Mouse (Mus musculus): ENCODE results near the gene Lrrc4c. TPM values are rescaled to one million over a fixed set of nuclear protein-coding genes. Genes with fewer than 3 reads are reported as not detected.

Gene Lrrc4c
- total and polyA plus RNA-seq, 2 experiments from 2014 or later, result 51.8 to 66.4 TPM

- no peaks in the 10 kb centered on the region for H3K27me3 ChIP-seq (ENCODE audit: insufficient read depth, low read length)
- H3K4me3 ChIP-seq (ENCODE audit: low read depth, low read length), result peak overlapping the region; percentile 29
- TF ChIP-seq CTCF (IDR thresholded peaks at IDR 0.05), result no peak
- WGBS, result 25% methylated on average over 10 of the region's 10 CpGs
- peak overlapping the region; percentile 55 for H3K27ac ChIP-seq (ENCODE audit: low read depth, low read length)
- 0 out of 2 replicates have a peak, but pooled peaks cover 11% of the 10 kb centered on the region for H3K4me1 ChIP-seq (ENCODE audit: insufficient read depth, low read length)
- peak overlapping the region; percentile 53 for H3K4me2 ChIP-seq (ENCODE audit: low read depth, low read length, poor library complexity, severe bottlenecking)
- ATAC-seq (ENCODE audit: low FRiP score) (peak; percentile 79), DNase-seq (ENCODE audit: low spot score) (peak; percentile 70)
- no peaks in the 10 kb centered on the region for H3K9me3 ChIP-seq (ENCODE audit: low read length)
- H3K36me3 ChIP-seq (ENCODE audit: insufficient read depth, low read length), result no peaks in the 10 kb centered on the region
- H3K9ac ChIP-seq (replicated peaks; ENCODE audit: low read length, poor library complexity, severe bottlenecking), result no peak overlapping the region; the same call in 1 of the 2 replicates
Measured at GRCm38 (mm10) chr2:97478175-97478924, 1160.4 kb downstream of the Lrrc4c start.

- H3K4me3 ChIP-seq (ENCODE audit: low read depth, low read length), result peak overlapping the region; percentile 29
- no peak overlapping the region for H3K9ac ChIP-seq (replicated peaks; ENCODE audit: low read length, poor library complexity, severe bottlenecking)
- peak overlapping the region; percentile 55 for H3K27ac ChIP-seq (ENCODE audit: low read depth, low read length)
- 33% methylated on average over 4 of the region's 4 CpGs for WGBS
- DNase-seq (ENCODE audit: low spot score), result peak; percentile 75
- 0 out of 2 replicates have a peak, but pooled peaks cover 11% of the 10 kb centered on the region for H3K4me1 ChIP-seq (ENCODE audit: insufficient read depth, low read length)
- peak overlapping the region; percentile 53 for H3K4me2 ChIP-seq (ENCODE audit: low read depth, low read length, poor library complexity, severe bottlenecking)
- no peaks in the 10 kb centered on the region for H3K27me3 ChIP-seq (ENCODE audit: insufficient read depth, low read length)
- TF ChIP-seq CTCF (IDR thresholded peaks at IDR 0.05), result no peak
- ATAC-seq (ENCODE audit: low FRiP score), result peak; percentile 63
- H3K9me3 ChIP-seq (ENCODE audit: low read length), result no peaks in the 10 kb centered on the region
- no peaks in the 10 kb centered on the region for H3K36me3 ChIP-seq (ENCODE audit: insufficient read depth, low read length)
Measured at GRCm38 (mm10) chr2:97478925-97479298, 1160.9 kb downstream of the Lrrc4c start.

DNA sequence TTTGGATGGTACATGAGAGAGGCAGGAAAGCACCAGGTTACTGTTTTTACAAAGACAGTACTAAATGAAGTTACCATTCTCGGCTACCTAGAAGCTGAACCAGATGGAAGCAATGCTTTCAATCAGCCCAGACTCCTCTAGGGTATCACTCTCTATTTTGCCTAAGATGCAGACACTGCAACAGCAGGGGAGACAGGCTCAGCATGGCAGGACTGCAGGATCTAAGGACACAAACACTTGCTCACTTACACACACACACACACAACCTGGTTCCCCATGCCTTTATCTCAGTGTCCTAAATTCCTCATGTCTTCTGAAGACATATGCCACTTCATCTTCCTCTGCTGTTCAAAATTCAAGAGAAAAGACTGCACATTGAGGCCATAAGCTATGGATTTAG, 1167.0 kb downstream of the Lrrc4c start:
- Histone ChIP-seq H3K9ac (replicated peaks; ENCODE audit: low read length, poor library complexity, severe bottlenecking) (no peak overlapping the region), H3K36me3 (ENCODE audit: insufficient read depth, low read length) (no peaks in the 10 kb centered on the region), H3K9me3 (ENCODE audit: low read length) (no peaks in the 10 kb centered on the region), H3K4me3 (ENCODE audit: low read depth, low read length) (no peak overlapping the region), H3K27me3 (ENCODE audit: insufficient read depth, low read length) (no peaks in the 10 kb centered on the region), H3K4me1 (ENCODE audit: insufficient read depth, low read length) (no peaks in the 10 kb centered on the region), H3K27ac (ENCODE audit: low read depth, low read length) (no peak overlapping the region), H3K4me2 (ENCODE audit: low read depth, low read length, poor library complexity, severe bottlenecking) (no peak overlapping the region)
- DNase-seq (ENCODE audit: low spot score) (no peak), ATAC-seq (ENCODE audit: low FRiP score) (no peak)
- no peak for TF ChIP-seq CTCF (IDR thresholded peaks at IDR 0.05)
- WGBS, result 39% methylated on average over 1 of the region's 1 CpGs

GRCm38 (mm10) chr2:97485609-97486008, 1167.6 kb downstream of the Lrrc4c start:
- H3K4me2 ChIP-seq (ENCODE audit: low read depth, low read length, poor library complexity, severe bottlenecking), result no peak overlapping the region
- H3K27me3 ChIP-seq (ENCODE audit: insufficient read depth, low read length), result no peaks in the 10 kb centered on the region
- peak; percentile 40 for DNase-seq (ENCODE audit: low spot score)
- no peak overlapping the region for H3K4me3 ChIP-seq (ENCODE audit: low read depth, low read length)
- H3K4me1 ChIP-seq (ENCODE audit: insufficient read depth, low read length), result no peaks in the 10 kb centered on the region
- ATAC-seq (ENCODE audit: low FRiP score), result no peak
- no peaks in the 10 kb centered on the region for H3K9me3 ChIP-seq (ENCODE audit: low read length)
- H3K27ac ChIP-seq (ENCODE audit: low read depth, low read length), result no peak overlapping the region
- H3K36me3 ChIP-seq (ENCODE audit: insufficient read depth, low read length), result no peaks in the 10 kb centered on the region
- TF ChIP-seq CTCF (IDR thresholded peaks at IDR 0.05), result no peak
- no peak overlapping the region for H3K9ac ChIP-seq (replicated peaks; ENCODE audit: low read length, poor library complexity, severe bottlenecking)
- 59% methylated on average over 2 of the region's 2 CpGs for WGBS

DNA sequence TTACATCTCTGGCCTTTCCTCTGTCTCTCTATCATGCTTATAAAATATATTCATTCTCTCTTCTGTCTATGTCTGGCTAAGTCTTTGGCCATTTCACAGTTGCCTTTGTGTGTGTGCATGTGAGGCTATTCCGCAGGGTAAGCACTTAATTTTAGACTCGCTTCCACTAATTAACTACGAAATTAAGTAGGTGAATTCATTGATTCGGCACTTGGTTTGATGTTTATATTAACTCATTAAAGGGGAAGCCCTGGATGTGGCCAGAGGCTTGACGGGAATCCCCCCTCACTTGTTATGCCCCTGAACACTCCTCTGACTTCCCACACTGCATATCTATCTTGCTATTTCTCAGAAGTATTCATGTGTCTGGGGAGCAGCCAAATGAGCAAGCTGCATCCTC, 1169.6 kb downstream of the Lrrc4c start:
- no peaks in the 10 kb centered on the region for H3K9me3 ChIP-seq (ENCODE audit: low read length)
- no peaks in the 10 kb centered on the region for H3K4me1 ChIP-seq (ENCODE audit: insufficient read depth, low read length)
- 35% methylated on average over 5 of the region's 5 CpGs for WGBS
- no peak overlapping the region for H3K4me3 ChIP-seq (ENCODE audit: low read depth, low read length)
- no peaks in the 10 kb centered on the region for H3K27me3 ChIP-seq (ENCODE audit: insufficient read depth, low read length)
- H3K27ac ChIP-seq (ENCODE audit: low read depth, low read length), result no peak overlapping the region
- no peak overlapping the region for H3K4me2 ChIP-seq (ENCODE audit: low read depth, low read length, poor library complexity, severe bottlenecking)
- H3K9ac ChIP-seq (replicated peaks; ENCODE audit: low read length, poor library complexity, severe bottlenecking), result no peak overlapping the region
- no peak for TF ChIP-seq CTCF (IDR thresholded peaks at IDR 0.05)
- no peak for ATAC-seq (ENCODE audit: low FRiP score)
- H3K36me3 ChIP-seq (ENCODE audit: insufficient read depth, low read length), result no peaks in the 10 kb centered on the region
- DNase-seq (ENCODE audit: low spot score), result no peak

- ATAC-seq (ENCODE audit: low FRiP score) (no peak), DNase-seq (ENCODE audit: low spot score) (no peak)
- Histone ChIP-seq H3K9ac (replicated peaks; ENCODE audit: low read length, poor library complexity, severe bottlenecking) (no peak overlapping the region), H3K9me3 (ENCODE audit: low read length) (no peaks in the 10 kb centered on the region), H3K27ac (ENCODE audit: low read depth, low read length) (no peak overlapping the region), H3K4me3 (ENCODE audit: low read depth, low read length) (no peak overlapping the region), H3K36me3 (ENCODE audit: insufficient read depth, low read length) (no peaks in the 10 kb centered on the region), H3K27me3 (ENCODE audit: insufficient read depth, low read length) (no peaks in the 10 kb centered on the region), H3K4me1 (ENCODE audit: insufficient read depth, low read length) (no peaks in the 10 kb centered on the region), H3K4me2 (ENCODE audit: low read depth, low read length, poor library complexity, severe bottlenecking) (no peak overlapping the region)
- no peak for TF ChIP-seq CTCF (IDR thresholded peaks at IDR 0.05)
Measured at GRCm38 (mm10) chr2:97497069-97497468, 1179.1 kb downstream of the Lrrc4c start.
